Mouse (Mus musculus): Measurements from ENCODE around the gene Gm20479. TPM values are rescaled to one million over a fixed set of nuclear protein-coding genes. Genes with fewer than 3 reads are reported as not detected.

The Gm20479 gene
- total and polyA plus RNA-seq, 3 experiments: 2.7 TPM; not detected in 2

DNA sequence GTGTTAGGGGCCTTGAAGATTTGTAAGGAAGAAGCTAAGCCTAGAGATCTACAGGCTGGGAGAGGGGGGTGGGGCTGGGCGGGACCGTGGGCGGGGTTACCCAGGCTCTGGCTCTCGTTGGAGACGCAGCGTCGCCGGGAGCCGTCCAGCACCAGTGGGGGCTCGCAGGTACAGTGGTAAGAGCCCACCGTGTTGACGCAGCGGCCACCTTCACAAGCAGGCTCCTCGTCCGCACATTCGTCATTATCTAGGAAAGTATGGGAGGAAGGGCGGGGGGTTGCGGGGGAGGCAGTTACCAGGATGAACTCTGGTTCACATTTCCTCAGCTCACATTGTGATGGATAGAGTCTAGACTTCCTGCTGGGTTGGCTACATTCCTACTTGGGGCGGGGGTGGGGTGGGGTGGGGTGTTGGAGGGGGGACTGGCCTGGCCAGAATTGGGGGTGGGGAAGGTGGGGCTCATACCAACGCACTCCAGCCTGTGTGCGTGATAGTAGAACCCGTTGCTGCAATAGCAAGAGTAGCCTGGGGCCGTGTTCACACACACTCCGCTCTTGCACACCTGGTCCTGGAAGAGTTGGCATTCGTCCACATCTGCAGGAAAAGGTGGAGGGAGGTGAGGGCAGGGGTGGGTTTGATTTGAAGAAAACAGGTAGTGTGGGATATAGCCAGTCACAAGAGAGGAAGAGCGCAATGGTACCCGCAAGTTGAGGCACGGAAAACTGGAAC, 48.2 kb downstream of the Gm20479 start:
- no peak overlapping the region for H3K27ac ChIP-seq (ENCODE audit: control insufficient read depth, low read depth, low read length)
- H3K4me1 ChIP-seq (ENCODE audit: control insufficient read depth in 1 of 2, insufficient read depth in 2 of 2, low read length in 2 of 2): no peaks in the 10 kb centered on the region
- DNase-seq (ENCODE audit: low read depth, low spot score): no peak
- no peaks in the 10 kb centered on the region for H3K79me2 ChIP-seq (ENCODE audit: control insufficient read depth, insufficient read depth, low read length, poor library complexity)
- no peak overlapping the region for H3K4me3 ChIP-seq (ENCODE audit: control insufficient read depth in 1 of 2, insufficient read depth in 1 of 2, low read depth in 2 of 2, low read length in 2 of 2)
- H3K36me3 ChIP-seq (ENCODE audit: control insufficient read depth in 1 of 2, insufficient read depth in 2 of 2, low read length in 2 of 2): no peaks in the 10 kb centered on the region
- H3K9me3 ChIP-seq (replicated peaks; ENCODE audit: insufficient read depth, low read length): no peaks in the 10 kb centered on the region
- TF ChIP-seq MAZ (IDR thresholded peaks at IDR 0.05; ENCODE audit: low read depth, low read length): no peak
- no peak overlapping the region for H3K9ac ChIP-seq (ENCODE audit: control insufficient read depth, low read depth, low read length, poor library complexity, severe bottlenecking)
- H3K27me3 ChIP-seq (ENCODE audit: control insufficient read depth in 1 of 2, insufficient read depth in 2 of 2, low read length in 2 of 2): no peaks in the 10 kb centered on the region

DNA sequence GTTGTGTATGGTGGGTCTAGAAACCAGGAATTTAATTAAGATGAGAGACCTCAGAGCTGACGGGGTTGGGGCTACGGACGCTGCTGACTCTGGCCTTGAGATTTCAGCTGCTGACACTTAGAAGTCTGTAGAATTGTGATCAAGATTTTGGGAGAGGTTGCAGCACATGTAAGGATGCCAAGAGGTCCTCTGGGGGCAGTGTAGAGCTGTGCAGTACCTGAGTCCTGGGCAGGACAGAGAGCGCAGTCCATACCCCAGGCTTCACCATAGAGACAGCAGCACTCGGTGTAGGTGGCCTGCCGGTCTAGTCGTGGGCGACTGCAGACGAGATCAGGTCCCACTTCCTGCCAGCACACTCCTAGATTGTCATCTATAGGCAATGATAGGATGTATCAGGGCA, 49.7 kb downstream of the Gm20479 start:
- Histone ChIP-seq H3K9ac (ENCODE audit: control insufficient read depth, low read depth, low read length, poor library complexity, severe bottlenecking) (no peak overlapping the region), H3K9me3 (replicated peaks; ENCODE audit: insufficient read depth, low read length) (no peaks in the 10 kb centered on the region), H3K4me3 (ENCODE audit: control insufficient read depth in 1 of 2, insufficient read depth in 1 of 2, low read depth in 2 of 2, low read length in 2 of 2) (no peak overlapping the region), H3K27me3 (ENCODE audit: control insufficient read depth in 1 of 2, insufficient read depth in 2 of 2, low read length in 2 of 2) (no peaks in the 10 kb centered on the region), H3K27ac (ENCODE audit: control insufficient read depth, low read depth, low read length) (no peak overlapping the region), H3K79me2 (ENCODE audit: control insufficient read depth, insufficient read depth, low read length, poor library complexity) (no peaks in the 10 kb centered on the region), H3K4me1 (ENCODE audit: control insufficient read depth in 1 of 2, insufficient read depth in 2 of 2, low read length in 2 of 2) (no peaks in the 10 kb centered on the region), H3K36me3 (ENCODE audit: control insufficient read depth in 1 of 2, insufficient read depth in 2 of 2, low read length in 2 of 2) (no peaks in the 10 kb centered on the region)
- peak; percentile 25 for DNase-seq (ENCODE audit: low read depth, low spot score)
- peak in 2 of 3 experiments; percentile 31 to 33; a peak in 3 of 6 replicates for TF ChIP-seq CTCF (IDR thresholded peaks at IDR 0.05 in 2 of 3, conservative IDR thresholded peaks at IDR 0.05 in 1 of 3; ENCODE audit: control insufficient read depth in 1 of 3, insufficient read depth in 1 of 3, low read depth in 2 of 3, low read length in 3 of 3, poor library complexity in 1 of 3, severe bottlenecking in 1 of 3)
- TF ChIP-seq MEF2A (IDR thresholded peaks at IDR 0.05; ENCODE audit: extremely low read depth, insufficient replicate concordance, low read depth, low read length, poor library complexity, severe bottlenecking): no peak

DNA sequence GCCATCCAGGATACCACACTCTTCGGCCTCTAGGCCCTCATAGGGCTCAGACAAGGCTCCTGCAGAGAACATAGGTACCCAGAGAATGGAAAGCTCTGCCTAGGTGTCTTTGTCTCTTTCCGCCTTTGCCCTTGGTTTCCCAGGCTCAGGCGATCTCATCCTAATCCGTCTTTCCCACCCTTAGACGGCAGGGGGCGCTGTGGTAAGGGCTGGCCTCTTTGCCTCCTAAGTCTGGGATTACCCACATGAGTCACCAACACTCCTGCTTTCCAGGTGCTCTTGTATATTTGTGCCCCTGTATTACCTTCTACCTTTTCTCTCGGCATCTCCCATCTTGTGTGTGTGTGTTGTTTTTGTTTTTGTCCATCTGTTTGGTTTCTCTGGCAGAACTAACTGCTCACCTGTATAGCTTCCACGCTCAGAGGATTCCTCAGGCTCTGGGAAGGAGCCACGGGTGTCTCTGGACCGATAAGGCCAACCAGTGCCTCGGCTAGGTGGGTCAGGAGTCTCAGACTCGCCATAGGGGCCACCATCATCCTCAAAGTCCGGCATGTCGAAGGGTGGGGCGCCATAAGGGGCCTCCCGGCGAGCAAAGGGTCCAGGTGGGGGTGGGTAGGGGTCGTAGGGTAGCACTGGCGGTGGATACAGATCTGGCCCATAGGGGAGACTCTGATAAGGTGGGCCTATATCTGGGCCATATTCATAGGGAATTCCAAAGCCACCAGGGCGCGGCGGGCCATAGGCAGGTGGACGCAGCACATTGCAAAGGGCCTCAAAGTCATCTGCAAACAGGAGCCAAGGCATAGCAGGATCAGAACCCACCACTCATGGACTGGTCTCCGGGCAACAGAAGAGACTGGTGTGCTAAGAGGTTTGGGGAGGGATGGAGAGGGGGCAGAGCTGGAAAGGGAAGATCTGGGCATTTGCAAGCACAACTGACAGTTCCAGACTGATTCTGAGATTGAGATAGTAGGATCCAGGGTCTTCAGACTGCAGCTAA, 50.8 kb downstream of the Gm20479 start:
- Histone ChIP-seq H3K4me1 (ENCODE audit: control insufficient read depth in 1 of 2, insufficient read depth in 2 of 2, low read length in 2 of 2) (no peaks in the 10 kb centered on the region), H3K36me3 (ENCODE audit: control insufficient read depth in 1 of 2, insufficient read depth in 2 of 2, low read length in 2 of 2) (no peaks in the 10 kb centered on the region), H3K27me3 (ENCODE audit: control insufficient read depth in 1 of 2, insufficient read depth in 2 of 2, low read length in 2 of 2) (no peaks in the 10 kb centered on the region), H3K79me2 (ENCODE audit: control insufficient read depth, insufficient read depth, low read length, poor library complexity) (no peaks in the 10 kb centered on the region), H3K9me3 (replicated peaks; ENCODE audit: insufficient read depth, low read length) (no peaks in the 10 kb centered on the region), H3K4me3 (ENCODE audit: control insufficient read depth in 1 of 2, insufficient read depth in 1 of 2, low read depth in 2 of 2, low read length in 2 of 2) (no peak overlapping the region), H3K9ac (ENCODE audit: control insufficient read depth, low read depth, low read length, poor library complexity, severe bottlenecking) (no peak overlapping the region), H3K27ac (ENCODE audit: control insufficient read depth, low read depth, low read length) (no peak overlapping the region)
- DNase-seq (ENCODE audit: low read depth, low spot score): peak; percentile 56
- TF ChIP-seq POLR2AphosphoS5 (IDR thresholded peaks at IDR 0.05; ENCODE audit: borderline replicate concordance, low read depth, low read length) (no peak), CHD2 (IDR thresholded peaks at IDR 0.05; ENCODE audit: low read length) (no peak), ZMIZ1 (IDR thresholded peaks at IDR 0.05; ENCODE audit: low read depth, low read length) (no peak), TBP (IDR thresholded peaks at IDR 0.05; ENCODE audit: low read depth, low read length) (no peak), GABPA (IDR thresholded peaks at IDR 0.05; ENCODE audit: low read depth, low read length) (no peak), GATA1 (IDR thresholded peaks at IDR 0.05; ENCODE audit: low read depth, low read length) (no peak), HCFC1 (IDR thresholded peaks at IDR 0.05; ENCODE audit: low read depth, low read length) (no peak), RAD21 (IDR thresholded peaks at IDR 0.05; ENCODE audit: low read depth, low read length) (peak; percentile 55), USF2 (IDR thresholded peaks at IDR 0.05; ENCODE audit: borderline replicate concordance in 1 of 2, insufficient read depth in 1 of 2, low read depth in 1 of 2, low read length in 2 of 2) (no peak), JUND (IDR thresholded peaks at IDR 0.05; ENCODE audit: low read depth, low read length) (no peak), TCF12 (IDR thresholded peaks at IDR 0.05; ENCODE audit: low read depth, low read length) (no peak), ZNF384 (IDR thresholded peaks at IDR 0.05; ENCODE audit: low read depth, low read length) (no peak), MAZ (IDR thresholded peaks at IDR 0.05; ENCODE audit: low read depth, low read length) (no peak), USF1 (IDR thresholded peaks at IDR 0.05; ENCODE audit: low read depth, low read length) (no peak), MXI1 (IDR thresholded peaks at IDR 0.05; ENCODE audit: low read depth, low read length) (no peak), POLR2A (IDR thresholded peaks at IDR 0.05; ENCODE audit: control insufficient read depth in 1 of 2, insufficient read depth in 1 of 2, low read depth in 1 of 2, low read length in 2 of 2, poor library complexity in 1 of 2) (no peak), TAL1 (IDR thresholded peaks at IDR 0.05; ENCODE audit: low read length) (no peak), NELFE (IDR thresholded peaks at IDR 0.05; ENCODE audit: low read depth, low read length) (no peak), E2F4 (IDR thresholded peaks at IDR 0.05; ENCODE audit: borderline replicate concordance, low read depth, low read length) (no peak), CTCF (IDR thresholded peaks at IDR 0.05 in 2 of 3, conservative IDR thresholded peaks at IDR 0.05 in 1 of 3; ENCODE audit: control insufficient read depth in 1 of 3, insufficient read depth in 1 of 3, low read depth in 2 of 3, low read length in 3 of 3, poor library complexity in 1 of 3, severe bottlenecking in 1 of 3) (peak; percentile 84 to 92 (median 89)), MYC (IDR thresholded peaks at IDR 0.05; ENCODE audit: low read depth, low read length) (no peak)

All from MEL (cell line).